Mouse (Mus musculus) bone marrow, adult 2 months (tissue): ENCODE measurements around the gene Igf2bp3.

Experiments
- CTCF ChIP-seq: fragments of 200-500 bp; IDR thresholded peaks from 2 replicates; pipeline ENCODE4 v1.5.1; 2011; ENCODE audit warnings: low read length, control low read depth; ENCODE audit not compliant: control insufficient read depth, insufficient read depth
- POLR2A ChIP-seq: fragments of 200-500 bp; IDR thresholded peaks from 2 replicates; pipeline ENCODE4 v1.6.1; 2011; ENCODE audit warnings: low read depth, mild to moderate bottlenecking, control low read depth, low read length, borderline replicate concordance; ENCODE audit not compliant: control insufficient read depth

DNA sequence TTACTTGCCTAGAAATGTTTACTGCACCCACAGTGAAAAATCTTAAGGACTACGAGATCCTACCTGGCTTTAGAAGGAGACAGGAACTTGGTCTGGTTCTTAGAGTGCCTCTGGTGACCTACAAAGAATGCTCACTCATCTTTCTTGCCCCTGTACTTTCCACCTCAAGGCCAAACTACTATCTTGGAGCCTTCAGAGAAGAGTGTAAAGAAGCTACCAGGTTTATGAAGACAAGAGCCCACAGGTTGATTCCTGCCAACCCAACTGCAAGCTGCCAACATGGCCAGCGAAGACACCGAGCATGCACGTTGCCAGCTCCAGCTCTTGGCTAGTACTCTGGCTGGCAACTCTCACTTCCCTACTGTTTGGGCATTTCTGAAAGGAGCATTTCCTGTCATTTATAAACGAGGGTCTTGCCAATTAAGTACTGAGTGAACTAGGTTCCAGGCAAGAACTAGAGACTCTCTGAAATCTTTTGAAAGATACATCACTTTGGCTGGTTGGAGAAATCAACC, 117.1 kb downstream of the Igf2bp3 start:
- TF ChIP-seq POLR2A (no peak), CTCF (no peak)
